Mouse (Mus musculus) frontal cortex, postnatal 14 days (tissue): ENCODE measurements around the gene A430005L14Rik.
"Not testable (repeated sequence)": the region's sequence is repeated elsewhere in the genome, so short reads cannot be mapped to it uniquely, and the experiment has no call there.

Experiments used
- DNase-seq, 2 experiments: peaks; one replicate each; pipeline ENCODE4 v3.0.0; 2022; ENCODE audit warnings: low spot score in 2 of 2

Gene A430005L14Rik

DNA sequence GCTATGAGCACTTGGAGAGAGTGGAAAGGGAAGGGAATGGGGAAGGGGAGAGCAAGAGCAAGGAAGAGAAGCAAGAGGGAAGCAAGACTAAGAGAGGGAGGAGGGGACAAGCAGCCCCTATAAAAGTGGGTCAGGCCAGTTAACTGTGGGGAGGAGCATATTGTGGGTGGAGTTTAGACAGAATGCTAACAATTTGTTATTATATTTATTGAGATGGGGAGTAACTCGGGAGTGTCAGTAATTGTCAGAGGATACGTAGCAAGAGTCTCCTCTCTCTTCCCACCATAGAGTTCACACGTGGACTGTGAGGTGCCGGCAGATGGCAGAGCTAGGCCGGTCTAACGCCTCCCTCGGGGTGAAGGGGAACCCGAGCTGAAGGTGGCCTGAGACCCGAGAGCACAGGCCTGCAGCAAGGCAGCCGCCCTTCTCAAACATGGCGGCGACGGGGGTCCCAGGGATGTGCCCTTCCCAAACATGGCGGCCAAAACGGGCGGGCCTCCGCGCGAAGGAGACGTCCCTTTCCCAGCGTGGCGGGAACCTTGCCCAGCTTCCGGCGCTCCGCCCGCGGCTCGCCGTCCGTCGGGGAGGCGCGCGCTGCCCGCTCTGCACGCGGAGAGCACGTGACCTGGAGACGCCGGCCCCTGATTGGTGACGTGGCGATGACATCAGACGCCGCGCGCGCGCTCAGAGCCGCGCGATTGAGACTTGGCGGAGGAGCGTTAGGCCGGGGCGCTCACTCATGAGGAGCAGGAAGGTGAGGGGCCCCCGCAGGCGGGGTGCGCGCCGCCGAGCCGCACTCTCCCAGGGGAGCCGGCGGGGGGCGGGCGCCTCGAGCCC lies at the start of gene A430005L14Rik:
TSS of gene A430005L14Rik (plus strand) at position 669 of the 837 bp plus-strand sequence.
- peak; percentile 97 for DNase-seq

DNA sequence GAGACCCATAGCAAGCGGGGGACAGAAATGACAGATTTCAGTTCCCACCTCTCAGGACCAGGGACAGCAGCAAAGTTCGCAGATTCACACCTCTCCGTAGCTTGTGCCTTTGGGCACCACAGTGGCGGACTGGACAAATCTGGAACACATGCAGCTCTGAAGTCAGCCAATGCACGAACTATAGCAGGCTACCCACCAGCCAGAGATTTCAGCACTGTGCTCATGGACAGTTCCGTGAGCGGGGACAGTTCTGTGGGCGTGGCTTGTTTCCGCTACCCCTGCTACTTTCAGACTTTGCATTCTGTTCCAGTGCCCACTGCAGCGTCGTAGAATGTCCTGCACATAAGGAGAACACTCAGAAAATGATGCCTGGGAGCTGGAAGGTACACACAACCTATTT lies 49.5 kb upstream of the A430005L14Rik start:
- no peak for DNase-seq

DNA sequence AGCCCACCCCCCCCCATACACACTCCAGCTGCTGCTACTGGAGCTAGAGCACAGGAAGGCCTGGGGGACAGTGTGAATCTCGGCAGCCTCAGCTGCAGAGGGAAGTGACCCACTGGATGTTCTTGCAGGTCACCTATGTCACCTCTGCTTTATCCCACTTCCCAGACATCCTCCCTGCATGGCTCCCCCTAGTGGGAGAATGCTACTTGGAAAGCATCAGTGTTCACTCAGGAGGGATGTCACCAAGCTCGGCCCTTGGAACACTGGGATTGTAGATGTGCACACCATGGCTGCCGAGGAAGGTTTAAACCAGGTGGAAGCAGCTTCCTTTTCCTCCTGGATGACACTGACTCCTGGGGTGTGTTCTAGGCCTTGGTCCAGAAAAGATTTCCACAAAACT lies 43.4 kb upstream of the A430005L14Rik start:
- DNase-seq: no peak

DNA sequence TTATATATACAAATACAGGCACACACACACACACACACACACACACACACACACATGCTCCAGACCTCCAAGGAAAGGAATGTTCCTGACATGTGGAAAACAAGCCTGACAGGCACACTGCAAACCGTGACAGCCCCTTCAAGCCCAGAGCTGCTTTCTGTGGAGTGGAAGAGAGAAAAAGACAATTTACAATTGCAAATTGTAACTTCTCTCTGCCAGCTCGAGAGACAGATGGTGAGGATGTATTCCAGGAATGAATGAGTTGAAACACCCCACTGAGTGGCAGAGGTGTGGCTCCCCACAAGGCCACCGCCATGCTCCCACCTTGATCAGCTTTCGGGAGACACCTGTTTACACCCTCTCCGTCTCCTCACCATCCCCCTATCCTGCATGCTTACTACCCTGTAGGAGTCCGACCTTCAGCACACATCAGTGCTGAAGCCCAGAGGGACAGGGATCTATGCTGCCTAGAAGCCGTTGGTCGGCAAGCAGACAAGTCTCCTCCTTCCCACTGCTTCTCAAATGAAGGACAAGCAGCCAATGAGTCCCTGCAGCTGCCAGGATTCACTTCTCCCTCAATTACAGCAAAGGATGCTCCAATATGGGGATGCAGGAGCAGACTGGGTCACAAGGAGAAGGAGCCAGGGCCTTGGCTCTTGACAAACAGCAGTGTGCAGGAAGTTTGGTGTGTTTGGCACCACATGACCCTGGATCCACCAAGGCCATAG lies 39.1 kb upstream of the A430005L14Rik start:
- DNase-seq: no peak

DNA sequence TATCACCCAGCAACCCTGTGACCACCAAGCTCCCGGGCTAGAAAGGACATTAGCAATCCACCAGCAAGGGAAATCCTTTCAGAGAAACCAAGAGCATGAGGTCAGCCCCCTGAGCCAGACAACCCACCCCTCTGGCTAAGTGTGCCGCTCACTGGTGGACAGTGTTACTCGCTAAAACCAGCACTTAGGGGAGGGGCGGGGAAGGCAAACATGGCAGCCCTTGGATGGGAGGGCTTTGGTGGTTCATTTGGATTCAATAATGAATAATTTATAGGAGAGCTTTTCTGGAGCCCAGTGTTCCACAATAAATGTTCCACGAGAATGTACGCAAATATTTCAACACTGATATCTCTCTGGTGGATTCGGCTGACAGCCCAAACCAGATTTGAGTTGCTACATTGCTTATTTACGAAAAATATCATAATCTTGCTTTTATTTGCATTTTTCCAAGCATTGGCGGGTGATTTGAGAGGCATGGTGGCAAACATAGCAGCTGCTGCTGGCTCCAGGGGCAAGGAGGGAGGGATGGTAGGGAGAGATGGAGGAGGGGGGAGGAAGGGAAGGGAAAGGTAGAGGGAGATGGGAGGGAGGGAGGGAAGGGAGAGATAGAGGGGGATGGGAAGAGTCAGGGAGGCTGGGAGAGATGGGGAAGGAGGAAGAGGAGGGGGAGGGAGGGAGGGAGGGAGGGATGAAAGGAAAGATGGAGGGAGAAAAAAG lies 36.4 kb upstream of the A430005L14Rik start:
- no peak for DNase-seq

DNA sequence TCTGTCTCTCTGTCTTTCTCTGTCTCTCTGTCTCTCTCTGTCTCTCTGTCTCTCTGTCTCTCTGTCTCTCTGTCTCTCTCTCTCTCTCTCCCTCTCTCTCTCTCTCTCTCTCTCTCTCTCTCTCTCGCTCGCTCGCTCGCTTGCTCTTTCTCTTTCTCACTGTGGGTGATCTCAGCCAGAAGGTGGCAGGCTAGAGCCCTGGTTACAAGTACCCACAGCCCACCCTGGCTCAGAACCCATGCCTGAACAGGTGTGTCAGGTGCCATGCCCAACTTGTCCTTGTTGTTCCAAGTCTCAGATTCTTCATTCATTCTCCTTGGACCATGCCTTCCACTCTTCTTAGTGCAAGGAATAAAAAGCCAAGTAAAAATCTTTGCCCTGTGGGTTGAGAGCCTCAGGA lies 34.9 kb upstream of the A430005L14Rik start:
- DNase-seq: not testable (repeated sequence)

DNA sequence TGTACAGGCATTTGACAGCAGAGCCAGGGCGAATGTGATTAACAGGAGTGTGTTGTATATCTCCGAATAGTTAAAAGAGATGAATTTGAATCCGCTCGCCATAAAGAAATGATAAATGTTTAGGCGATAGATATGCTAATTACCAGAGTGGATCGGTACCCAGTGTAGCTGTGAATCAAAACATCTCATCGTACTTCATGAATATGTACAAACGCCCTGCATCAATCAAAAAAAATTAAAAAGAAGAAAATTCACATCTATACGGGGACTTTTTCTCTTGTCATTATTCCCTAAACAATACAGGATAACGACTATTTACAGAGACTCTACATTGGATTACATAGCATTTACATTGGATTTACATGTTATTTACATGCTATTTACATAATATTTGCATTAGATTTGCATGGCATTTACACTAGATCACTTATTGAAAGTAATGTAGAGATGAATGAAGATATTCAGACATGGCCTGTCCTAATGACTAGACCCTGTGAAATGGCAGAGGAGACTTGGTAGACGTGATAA lies 28.2 kb upstream of the A430005L14Rik start:
- no peak for DNase-seq

DNA sequence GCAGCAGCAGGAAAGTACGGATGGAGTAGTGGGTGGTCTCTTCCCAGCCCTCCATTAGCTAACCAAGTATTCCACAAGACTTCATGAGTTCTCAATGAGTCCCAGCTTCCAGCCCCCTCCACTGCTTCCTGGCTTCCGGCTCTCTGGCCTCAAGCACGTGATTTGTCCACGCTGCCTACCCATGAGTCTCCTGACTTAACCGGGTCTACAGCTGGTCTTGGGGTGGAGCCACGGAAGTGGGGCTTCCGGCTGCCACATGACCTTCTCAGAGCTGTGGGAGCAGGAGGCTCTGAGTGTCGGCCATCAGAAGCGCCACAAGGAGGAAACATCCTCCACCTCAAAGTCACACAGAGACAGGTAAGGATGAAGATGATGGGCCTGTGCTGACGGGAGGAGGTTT lies 27.6 kb upstream of the A430005L14Rik start:
- DNase-seq: no peak

DNA sequence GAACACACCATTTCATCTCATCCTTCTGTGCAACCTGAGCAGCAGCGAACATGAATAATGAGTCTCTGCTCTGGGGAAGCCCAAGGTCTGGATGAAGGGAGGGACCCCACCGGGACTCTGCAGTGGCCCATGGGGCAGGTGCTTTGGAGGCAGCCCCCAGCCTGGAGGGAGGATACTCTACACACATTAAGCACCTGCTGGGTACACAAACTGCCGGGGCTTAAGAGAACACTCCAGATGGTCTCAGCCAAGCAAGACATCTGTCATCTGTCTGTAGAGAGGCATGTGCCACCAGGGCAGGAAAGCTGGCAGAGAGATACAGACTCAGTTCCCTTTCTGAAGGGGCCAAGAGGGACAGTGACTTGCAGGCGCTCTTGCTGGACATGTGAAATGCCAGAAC lies 27.1 kb upstream of the A430005L14Rik start:
- no peak for DNase-seq

DNA sequence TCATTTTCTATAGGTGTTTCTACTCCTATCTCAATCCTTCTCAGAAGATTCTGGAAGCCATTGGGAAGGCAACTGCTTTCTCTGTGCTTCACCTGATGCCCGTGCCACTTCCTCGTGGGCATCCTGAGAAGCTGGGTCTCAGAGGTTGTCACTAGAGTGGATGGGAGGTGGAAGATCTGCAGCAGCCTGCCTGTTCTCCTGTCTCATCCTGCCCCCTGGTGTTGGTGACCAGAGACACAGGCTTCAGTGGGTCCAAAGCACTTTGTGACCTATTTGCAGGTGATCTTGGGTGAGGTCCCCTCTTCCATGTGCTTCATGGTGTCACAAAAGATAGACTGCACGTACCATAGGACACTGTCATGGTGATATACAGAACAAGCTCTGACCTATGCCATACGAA lies 13.8 kb upstream of the A430005L14Rik start:
- peak; percentile 29 to 42 for DNase-seq

DNA sequence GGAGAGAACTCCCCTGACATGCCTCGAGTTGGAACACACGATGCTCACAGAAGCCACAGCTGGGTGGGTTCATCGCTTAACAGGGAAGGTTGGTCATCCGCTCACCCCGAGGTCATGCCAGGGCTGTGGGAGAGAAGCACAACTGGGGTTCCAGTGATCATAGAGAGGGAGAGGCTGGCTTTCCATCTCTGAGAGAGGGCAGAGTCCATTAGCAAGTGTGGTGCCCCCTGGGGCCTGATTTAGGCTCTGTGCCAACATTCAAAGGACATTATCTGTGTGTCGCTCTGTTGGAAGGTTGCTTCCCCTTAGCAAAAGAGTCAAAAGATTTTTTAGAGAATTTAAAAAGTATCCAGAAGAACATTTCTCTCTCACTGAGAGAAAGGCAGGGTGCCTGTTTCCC lies 12.8 kb upstream of the A430005L14Rik start:
- DNase-seq: no peak

DNA sequence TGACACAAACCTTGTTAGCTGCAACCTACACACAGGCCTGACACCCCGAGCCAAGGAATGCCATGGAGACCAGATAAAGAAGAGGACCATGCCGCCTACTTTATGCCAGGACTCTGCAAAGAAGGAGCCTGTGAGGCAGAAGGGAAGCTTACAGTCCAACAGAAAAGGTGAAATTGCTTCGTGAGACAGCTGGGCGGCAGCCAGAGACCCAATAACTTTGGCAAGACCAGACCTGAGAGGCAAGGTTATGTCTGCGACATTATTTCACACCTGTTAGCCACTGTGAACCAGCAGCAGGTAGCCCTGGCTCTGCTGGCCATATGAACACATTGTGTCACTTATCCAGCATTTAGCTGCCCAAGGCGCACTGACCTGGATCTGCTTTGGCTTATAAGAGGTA lies 11.3 kb upstream of the A430005L14Rik start:
- DNase-seq: no peak

DNA sequence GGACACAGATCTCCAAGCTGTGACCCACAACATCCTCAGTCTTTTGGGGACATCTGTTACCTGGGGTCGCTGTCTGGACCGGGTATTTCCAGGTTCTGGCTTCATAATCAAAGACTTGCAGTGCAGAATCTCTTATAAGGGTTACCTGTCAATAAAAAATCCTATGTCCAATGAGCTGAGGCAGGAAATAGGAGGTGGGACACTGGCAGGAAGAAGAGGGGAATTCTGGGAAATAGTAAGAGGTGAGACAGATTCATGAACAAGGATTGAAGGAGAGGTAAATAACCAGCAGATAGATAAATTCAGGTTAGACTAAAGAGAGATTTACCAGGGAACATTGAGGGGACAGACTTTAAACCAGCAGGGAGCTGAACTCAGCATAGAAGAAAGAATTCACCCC lies 6.7 kb upstream of the A430005L14Rik start:
- no peak for DNase-seq

DNA sequence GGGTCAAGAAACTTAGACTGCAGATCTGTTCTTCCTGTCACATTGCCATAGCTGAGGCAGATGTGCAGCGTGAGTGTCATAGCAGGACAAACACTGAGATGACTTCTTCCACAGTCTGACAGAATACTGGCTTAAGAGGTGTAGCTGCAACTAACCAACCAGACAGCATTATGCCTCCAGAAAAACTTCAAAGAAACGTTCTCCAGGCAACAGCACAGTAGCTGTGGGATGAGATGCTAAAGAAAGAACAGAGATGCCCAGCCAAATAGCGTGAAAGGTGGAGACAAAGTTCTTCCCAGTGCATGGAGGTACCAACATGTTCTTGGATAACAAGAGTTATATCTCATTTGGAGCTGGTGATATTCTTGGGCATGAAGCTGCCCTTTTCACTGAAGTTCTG lies 5.9 kb upstream of the A430005L14Rik start:
- no peak for DNase-seq

DNA sequence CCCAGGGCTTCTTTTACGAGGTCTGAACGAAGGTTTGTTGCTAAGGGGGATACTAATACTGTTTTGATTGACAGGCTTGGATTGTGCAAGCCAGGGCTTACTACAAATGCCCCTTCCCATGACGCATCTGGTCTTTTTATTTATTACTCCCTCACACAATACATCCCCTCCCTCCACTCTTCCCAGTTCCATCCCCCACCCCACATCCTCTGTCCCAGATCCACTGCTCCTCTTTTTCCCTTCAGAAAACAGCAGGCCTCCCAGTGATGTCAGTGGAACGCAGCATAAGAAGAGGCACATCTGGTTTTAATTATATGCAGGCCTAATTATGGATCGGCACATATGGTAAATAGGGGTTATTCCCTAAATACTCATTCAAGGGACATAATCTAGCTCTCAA lies 5.3 kb upstream of the A430005L14Rik start:
- no peak for DNase-seq

DNA sequence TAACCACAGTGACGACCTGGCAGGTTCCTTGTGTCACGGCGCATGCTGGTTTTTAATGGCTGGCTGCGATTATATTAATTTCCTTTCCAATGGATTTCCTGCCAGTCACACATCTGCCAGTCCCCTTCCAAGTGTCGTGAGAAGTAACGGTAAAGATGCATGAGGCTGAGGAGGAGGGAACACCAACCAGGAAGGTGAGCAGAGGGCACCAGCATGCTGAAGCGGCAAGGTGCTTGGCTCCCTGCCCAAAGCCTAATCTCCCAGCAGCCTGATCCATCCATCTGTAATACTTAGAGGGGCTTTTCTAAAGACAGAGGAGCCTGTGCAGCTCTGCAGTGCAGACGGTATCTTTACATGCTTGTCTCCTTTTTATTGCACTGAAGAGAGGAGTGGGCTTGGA lies 1.4 kb upstream of the A430005L14Rik start:
- no peak for DNase-seq

DNA sequence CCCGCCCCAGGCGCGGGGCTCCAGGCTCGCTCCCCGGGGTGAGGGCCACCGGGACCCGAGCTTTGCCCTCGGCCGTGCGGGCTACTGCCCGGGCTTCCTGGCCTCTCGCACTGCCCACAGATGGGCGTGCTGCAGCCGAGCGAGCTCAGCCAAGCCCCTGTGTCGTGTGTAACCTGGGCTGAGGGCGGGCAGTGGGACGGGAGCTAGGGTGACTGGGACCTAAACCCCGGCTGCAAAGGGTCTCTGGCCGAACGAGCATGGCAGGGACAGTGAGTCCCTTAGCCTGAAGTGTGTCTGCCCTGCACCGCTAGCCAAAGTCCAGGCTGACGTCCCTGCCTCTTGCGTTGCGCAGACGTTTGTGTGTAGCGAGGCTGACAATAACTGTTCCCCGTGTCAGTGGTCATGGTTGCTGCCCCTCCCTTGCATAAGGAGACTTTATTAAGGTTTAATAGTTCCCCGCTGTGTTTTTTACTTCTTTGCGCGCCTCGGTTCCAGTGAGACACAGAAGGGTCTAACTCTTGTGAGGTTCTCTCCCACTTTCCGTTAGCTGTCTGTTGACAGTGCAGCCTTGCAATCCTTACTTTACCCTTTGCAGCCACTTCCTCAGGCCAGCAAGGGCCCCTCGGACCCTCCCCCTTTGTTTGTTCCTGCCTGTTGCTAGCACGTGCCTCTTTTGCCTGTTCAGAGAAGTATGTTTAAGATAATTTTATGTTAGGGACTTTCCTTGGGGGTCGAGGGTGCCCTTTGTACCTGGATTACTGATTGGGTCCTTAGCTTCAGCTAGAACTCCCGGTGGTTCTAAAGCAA lies 610 bp downstream of the A430005L14Rik start:
- no peak for DNase-seq

DNA sequence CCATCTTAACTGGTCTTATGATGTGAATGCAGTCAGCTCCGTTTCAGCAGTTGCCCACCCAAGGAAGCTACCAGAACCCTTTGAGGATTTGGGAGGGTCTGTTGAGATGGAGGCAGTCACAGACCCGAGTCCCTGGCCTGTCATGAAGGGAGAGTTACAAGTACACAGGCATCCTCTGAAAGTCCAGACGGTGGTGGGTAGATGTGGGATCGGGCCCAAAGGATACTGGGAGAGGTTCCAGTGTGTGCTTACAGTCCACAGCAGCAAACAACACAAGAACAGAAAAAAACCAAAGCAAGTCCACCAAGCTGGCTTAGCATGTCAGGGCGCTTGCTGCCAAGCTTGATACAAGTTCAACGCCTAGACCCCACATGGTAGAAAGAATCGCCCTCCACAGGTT lies 5.6 kb downstream of the A430005L14Rik start:
- no peak for DNase-seq

DNA sequence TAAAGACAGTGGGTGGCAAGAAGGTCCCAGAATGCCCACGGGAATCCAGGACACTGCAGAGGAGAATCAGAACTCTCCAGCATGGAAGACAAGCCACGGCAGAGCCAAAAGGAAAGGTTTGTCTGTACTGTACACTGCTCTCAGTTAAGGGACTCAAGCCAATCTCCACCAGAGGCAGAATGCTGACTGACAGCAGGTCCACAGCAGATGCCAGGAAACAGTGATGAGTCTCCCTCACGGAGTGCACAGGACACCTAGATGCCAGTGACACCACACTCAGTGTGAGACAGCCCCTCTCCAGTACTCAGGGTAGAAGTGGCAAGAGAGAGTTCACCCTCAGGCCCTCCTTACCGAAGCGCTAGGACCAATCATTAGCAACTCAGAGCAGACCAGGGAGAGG lies 9.6 kb downstream of the A430005L14Rik start:
- DNase-seq: no peak

DNA sequence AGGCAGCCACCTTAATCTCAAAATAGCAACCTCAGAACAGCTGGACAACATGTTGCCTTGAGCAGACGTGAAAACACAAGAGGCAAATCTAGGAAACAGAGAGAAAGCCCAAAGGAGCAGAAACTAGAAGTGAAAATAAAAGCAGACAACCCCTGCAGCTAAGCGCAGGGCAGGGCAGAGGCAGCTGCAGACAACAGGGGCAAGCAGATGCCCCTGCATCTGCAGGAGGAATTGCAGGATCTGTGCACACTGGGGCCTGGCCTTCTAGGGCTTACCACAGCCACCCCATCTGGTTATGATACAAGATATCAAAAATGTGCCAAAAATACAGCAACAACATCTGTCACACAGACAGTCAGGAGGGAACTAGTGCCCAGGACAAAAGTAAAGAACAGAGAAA lies 10.5 kb downstream of the A430005L14Rik start:
- no peak for DNase-seq

DNA sequence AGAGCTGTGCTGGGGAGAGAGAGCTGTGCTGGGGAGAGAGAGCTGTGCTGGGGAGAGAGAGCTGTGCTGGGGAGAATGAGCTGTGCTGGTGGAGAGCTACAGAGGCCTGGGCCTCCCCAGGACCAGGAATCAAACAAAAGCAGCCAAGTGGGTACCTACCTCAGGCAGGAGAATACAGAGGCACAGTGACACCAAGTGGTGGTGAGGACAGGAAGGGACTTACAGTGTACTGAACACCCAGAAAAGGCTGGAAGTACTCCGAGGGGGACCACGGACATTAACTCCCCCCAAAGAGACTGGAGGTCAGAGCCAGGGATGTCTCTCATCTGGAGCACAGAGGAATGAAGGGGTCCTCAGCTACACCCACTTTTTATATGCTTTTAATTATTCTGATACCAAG lies 11.0 kb downstream of the A430005L14Rik start:
- no peak for DNase-seq
